Mouse (Mus musculus) right cerebral cortex, postnatal 10 days (tissue): ENCODE data around the gene Mon2.
"Not testable (repeated sequence)": the region's sequence is repeated elsewhere in the genome, so short reads cannot be mapped to it uniquely, and the experiment has no call there.

ENCODE experiments used
- DNase-seq, 2 experiments: peaks; one replicate each; pipeline ENCODE4 v3.0.0; 2021; ENCODE audit warnings: low spot score in 2 of 2

The Mon2 gene

DNA sequence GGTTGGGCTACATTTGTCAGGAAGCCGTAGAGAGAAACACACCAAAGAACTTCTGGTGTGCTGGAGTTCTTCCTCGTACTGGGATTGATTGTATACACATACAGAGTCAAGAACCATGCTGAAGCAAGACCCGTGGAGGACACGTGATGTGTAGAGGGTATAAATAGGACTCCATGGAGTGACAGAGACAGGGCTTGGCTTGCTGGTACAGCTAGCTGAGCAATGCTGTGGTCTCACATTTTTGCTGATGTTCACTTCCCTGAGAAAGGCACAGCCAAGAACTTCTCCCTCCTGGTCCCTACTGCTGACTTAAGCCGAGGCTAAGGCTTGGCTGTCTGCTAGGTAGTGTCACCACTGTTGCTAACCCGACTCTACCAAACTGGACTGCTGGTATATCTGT lies 15.5 kb downstream of the Mon2 start:
- DNase-seq = peak in 1 of 2 experiments; percentile 50

DNA sequence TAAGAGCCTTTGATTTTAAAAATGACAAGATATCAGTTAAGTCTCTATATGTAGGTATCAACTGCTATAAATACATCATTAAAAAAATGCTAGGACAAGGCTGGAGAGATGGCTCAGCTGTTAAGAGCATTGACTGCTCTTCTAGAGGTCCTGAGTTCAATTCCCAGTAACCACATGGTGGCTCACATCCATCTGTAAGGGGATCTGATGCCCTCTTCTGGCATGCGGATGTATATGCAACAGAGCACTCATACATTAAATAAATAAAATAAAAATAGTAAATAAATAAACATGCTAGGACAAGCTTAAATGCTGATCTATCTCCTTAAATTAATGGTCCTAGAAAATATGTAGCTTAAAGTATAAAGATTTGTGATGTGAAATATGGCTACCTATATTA lies 19.2 kb downstream of the Mon2 start:
- DNase-seq = no peak

DNA sequence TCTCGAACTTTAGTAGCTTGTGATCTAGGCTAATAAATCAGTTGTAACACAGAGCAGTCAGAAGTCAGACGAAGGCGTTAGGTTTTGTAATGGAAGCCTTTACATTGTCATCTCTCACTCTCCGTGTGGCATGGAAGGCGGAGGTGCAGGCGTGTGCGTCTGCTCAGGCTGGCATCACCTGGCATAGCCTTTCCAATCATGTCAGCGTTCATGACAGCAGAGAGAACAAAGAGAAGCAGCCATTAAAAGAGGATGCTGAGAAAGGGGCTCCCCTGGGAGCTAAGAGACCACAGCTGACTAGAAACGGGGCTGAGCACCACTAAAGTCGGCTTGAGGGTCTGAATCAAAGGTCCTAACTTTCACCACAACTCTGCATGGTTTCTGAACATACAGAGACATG lies 19.8 kb downstream of the Mon2 start:
- no peak for DNase-seq

DNA sequence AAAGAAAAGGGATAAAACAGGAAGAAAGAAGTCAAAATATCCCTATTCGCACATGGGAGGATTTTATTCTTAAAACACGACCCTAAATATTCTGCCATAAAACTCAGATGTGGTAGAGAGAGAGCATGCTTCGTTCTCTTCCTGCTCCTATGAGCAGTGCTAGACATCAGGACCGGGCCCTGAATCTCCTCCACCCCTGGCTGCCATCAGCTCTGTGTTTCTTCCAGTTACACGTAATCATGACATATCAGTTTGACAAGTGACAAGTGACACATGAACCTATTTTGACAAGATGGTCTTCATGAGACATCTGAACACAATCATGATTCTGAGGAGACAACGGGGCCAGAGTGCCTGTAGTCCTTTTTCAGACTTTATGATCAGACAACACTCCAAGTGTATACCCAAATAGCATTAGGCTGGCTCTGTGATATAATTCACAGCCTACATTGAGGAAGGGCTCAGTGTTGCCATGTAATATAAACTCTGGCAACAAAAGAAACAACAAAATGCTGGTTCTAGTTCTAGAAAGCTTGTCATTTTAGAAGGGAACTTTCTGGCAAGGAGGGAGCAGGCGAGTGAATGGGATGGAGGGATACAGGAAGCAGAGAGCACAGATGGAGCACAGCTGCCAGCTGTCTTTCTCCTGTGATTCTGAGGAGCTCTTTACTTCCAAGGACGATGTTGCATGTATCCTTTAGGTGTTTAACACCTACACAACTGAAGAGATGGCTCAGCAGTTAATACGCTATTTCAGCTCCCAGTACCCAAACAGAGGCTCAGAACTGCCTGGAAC lies 20.9 kb downstream of the Mon2 start:
- DNase-seq = no peak

DNA sequence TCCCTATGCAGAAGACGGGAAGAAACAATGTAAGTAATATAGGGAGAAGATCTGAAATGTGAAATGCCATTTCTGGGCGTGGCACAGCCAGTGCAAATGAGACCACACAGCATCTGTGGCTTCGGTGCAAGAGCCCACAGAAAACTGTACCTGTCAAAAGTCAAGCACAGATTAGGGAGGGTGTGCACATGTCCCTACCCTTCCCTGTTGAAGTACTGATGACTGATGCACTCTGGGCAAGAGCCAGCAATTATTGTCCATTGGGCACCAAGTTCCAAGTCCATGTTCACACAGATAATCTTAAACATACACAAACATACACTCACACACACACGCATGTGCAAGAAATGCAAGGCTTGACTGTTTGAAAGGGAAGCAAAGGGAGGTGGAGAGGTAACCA lies 22.7 kb downstream of the Mon2 start:
- no peak for DNase-seq

DNA sequence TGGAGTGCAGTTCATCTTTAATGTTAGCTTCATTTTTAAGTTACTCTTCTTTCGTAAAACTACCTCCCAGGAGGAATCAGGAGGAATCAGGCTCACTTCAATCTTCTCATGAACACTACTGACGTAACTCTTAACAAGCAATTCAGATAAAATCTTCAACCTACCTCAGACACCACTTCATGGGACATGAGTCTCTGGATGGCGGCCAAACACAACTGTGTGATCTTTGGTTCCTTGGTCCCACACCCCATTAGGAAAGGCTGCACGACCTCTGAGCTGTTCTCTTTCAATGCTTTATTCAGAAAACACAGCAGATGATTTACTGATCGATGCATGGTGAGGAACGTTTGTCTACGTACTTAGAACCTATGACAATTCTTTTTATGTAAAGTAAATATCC lies 24.3 kb downstream of the Mon2 start:
- no peak for DNase-seq

DNA sequence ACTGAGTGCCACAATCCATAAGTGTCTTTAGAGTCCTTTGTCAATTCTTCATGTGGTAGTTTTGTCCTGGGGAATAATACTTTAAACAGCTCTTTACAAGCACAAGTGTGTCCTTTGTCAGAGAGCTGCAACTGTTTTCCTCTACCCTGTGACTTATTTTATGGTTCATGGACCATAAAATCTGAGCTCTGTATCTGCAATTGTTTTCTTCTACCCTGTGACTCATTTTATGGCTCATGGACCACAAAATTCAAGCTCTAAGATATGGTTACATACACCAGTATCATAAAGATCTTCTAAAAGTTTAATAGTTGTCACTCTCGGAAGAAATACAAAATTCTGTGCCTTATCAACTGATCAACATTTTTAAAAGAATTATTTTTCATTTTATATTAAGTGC lies 27.6 kb downstream of the Mon2 start:
- DNase-seq = no peak

DNA sequence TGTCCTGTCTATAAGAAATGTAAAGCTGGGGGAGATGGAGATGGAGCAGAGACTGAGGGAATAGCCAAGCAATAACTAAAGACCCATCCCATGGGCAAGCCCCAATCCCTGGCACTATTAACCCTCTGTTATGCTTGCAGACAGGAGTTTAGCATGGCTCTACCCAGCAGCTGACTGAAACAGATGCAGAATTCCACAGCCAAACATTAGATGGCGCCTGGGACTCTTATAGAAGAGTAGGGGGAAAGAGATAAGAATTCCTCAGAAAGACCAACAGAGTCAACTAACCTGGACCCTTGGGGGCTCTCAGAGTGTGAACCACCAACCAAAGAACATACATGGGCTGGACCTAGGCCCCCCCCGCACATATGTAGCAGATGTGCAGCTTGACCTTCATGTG lies 36.4 kb downstream of the Mon2 start:
- no peak for DNase-seq

DNA sequence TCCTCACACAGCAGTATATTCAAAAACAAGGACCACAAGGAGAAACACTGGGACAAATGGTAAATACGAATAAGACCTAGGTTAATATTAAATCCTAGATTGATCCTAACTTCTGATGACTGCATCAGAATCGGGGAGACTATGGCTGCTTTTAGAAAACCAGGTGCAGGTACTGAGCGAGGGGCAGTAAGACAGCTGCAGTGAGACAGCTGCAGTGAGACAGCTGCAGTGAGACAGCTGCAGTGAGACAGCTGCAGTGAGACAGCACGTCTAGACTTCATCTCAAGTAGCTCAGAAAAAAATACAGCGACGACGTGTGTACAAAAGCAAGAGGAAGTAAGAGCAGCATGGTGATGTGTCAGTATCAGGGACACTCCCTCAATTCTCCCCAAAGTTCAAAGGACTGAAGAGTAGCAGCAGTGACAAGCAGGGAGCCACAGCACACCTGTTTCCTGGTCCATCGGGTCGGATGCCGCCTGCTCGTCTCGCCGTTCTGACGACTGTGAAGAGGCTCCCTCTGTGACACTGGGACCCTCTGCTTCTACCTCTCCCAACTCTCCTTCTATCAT lies 44.1 kb downstream of the Mon2 start:
- no peak for DNase-seq

DNA sequence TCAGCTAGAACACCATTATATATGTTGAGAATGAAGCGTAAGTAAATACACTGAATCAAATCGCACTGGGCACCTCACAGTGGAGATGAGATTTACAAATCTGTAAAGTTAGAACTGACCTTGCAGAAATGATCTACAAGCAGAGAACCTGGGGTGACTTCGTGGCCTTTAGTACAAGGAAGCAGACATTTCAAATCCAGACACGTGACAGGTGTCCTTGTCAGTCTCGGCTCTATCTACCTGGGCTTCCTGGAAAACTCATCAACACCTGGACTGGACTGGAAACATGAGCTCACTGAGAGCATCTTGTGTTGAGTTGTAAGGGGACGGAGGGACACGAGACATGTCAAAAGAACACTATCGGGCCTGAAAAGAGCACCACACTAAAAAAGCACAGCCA lies 44.9 kb downstream of the Mon2 start:
- DNase-seq = no peak

DNA sequence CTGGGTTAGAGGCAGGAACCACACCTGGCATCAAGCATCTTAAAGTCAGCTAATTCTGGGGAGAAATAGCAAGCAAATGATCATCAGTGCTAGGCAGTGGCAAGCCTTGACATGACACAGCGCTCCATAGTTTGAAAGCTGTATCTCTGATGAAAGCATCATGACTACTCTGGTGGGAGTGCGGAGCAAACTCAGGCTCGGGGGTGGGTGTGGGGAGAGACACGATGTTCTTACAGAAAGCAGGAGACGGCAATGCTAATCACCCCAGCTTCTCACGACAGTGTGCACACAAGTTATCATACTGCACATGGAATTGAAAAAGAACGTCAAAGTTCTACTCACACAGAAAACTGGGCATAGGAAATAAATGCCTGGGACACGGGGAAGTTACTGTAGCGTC lies 45.7 kb downstream of the Mon2 start:
- no peak for DNase-seq

DNA sequence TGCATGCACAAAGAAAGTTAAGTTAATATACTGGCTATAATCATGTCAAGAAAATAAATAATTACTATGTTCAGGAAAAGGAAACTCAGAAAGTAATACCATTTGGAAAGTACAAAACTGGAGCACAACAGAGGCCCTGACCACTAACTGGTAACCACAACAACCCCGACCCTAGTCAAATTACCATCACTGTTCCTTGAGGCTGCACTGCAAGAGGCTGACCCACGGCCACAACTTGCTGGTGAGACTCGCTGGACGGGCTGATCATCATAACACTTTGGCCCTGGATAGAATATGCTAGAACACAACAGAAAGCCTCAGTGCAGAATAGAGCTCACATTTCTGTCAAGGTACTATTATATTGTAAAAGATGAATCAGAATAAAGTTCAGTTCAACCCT lies 47.4 kb downstream of the Mon2 start:
- DNase-seq = no peak

DNA sequence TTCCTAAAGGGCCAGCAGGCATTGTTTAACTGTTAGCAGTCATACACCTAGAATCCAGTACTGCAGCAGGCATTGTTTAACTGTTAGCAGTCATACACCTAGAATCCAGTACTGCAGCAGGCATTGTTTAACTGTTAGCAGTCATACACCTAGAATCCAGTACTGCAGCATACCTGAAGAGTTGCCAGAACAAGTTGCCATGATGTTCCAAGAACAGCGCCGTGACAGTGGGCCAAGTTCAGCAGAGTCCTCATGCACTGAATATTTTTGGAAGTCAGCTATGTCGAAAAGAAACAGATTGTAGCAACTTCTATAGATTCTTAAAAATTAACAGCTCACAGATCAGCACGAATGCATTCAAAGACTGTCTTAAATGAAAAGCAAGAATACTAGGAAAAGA lies 49.6 kb downstream of the Mon2 start:
- DNase-seq = not testable (repeated sequence)

DNA sequence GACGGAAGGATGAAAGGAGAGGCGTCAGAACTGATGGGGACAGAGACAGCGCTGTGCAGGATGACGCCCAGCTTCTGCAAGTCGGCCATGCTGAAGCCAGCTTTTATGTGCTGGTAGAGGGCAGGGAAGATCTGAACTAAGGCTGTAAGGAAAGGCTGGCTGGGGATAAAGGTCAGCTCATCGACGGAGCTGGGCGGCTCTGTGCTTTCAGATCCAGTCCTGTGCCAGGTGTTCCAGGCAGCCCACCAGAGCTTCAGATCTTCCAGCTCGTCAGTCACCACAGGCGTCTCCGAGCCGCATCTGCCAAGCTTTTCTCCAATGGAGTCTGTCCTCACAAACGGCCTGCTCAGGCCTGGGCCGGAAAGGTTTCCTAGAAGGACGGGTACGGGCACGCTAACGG lies 62.9 kb downstream of the Mon2 start:
- no peak for DNase-seq

DNA sequence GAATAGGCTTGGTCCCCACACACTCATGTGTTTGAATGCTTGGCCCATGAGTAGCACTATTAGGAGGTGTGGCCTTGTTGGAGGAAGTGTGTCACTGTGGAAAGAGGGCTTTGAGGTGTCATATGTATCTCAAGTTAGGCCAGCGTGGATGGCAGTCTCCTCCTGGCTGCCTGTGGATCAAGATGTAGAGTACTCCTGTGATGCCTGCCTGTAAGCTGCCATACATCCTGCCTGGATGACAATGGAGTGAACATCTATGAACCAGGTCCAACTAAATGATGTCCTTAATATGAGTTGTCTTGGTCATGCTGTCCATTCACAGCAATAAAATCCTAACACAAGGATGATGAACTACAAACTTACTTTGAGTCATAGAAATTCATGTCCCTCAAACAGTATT lies 64.9 kb downstream of the Mon2 start:
- no peak for DNase-seq

DNA sequence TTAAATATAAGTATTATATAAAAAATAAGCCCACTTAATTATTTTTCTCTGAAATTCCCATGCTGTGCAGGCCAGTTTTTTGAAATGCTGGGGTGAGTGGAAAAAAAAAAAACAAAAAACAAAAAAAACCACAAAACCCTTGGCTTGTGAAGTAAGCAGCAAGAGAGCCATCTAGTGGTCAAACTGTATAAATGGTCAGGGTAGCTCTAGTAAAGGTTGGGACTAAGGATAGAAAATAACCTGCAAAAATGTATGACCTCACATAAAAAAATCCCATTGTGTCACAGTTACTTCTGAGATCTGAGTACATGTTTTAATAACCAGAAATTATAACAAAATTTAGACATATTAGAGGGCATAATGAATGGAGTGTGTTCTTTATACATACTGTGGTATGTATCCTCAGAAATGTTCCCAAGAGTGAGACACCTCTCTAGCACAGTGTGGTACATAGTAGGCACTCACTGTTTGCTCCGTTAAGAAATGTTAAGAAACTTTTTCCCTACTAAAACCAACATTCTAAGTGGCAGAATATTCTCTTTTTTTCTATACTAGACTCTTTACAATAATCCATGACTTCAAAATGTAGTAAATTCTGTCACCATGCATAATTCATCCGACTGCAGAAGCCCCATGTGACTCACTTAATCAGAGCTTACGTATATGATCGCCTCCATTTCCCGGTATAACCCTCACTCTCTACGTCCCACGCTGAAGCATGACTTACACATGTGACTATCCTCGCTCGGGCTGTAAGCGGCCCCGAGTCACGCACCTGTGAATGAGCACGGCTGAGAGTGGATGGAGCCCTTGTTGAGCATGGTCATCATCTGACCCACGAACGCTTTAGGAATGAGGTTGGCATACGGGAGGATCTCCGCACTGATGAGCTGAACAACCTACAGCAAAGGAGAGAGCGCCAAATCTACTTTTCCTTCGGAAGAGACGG lies 70.8 kb downstream of the Mon2 start:
- DNase-seq = no peak

DNA sequence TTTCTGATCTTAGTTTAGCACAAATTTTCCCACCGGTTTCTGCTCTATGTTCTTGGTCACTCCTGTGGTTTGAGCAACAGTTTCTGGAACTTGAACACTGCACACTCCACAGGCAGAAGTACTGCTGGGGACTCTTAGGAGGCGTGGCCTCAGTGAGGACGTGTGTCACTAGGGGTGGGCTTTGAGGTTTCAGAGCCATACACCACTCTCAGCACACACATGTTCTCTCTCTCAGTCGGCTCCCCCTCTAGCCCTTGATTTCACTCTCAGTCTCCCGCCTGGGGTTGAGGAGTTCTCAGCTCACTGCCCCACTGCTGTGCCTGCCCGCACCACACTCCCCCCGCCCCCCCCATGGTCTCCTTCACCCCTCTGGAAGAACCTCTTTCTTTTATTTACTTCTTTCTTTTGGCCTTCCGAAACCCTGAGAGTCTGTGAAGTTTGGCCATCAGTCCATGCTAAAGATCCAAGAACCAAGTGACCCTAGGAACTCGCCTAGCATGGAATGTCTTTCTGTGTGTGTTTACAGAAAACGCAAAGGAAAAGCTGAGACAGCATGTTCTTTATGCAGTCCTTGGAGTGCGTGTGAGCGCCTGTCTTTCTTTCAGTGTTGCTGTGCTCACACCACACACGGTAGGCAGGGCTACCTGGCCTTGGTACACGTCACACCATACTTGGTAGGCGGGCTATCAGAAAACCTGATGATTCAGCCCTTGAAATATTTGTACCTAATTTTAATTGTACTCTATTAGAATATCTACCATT lies 71.6 kb downstream of the Mon2 start:
- no peak for DNase-seq

DNA sequence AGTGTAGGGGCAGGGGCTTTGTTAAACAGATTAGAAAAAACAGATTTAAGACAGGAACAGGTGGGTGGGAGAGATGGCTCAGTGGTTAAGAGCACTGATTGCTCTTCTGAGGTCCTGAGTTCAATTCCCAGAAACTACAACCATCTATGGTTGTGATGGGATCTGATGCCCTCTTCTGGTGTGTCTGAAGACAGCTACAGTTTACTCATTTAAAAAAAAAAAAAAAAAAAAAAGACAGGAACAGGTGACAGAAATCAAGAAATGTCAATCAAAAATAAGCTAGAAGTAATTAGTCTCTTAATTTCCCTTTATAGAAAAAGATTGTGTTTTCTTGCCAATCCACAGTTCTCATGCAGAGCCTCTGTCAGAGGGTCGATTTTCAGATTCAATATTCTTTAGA lies 74.3 kb downstream of the Mon2 start:
- no peak for DNase-seq

DNA sequence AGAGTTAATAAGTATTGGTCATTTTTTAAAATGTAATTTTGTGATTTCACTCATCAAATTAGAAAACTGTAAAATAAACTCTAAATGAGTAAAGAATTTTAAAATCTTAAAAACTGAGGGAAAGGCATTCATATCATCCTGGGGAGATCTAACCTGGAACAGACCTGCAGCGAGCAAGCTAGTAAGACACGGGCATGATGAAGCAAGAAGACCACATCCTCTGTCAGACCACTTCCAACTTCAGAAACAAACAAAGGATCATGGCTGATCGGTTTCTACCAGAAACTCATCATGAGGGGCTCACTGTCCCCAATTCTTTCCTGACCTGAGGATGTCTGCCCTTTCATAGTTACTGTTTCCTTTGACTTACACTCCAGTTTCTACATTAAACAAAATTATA lies 74.9 kb downstream of the Mon2 start:
- DNase-seq = no peak

DNA sequence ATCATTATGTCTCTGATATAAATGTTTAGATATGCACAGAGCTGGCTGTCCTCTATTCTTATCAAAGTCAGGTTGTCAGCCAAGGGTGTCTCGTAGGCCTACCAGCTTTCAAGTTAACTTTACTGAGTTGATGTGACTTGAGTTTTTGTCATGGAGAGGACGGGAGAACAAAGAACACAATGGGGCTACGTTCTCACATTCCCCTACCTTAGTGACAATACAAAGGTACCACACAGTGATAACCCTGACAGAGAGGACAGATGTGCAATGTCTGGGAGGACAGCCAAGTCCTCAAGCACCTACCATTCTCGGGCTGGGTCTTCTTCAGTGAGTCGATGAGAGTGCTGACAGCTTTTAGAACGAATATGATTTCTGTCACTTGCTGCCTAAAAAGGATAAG lies 76.9 kb downstream of the Mon2 start:
- no peak for DNase-seq

DNA sequence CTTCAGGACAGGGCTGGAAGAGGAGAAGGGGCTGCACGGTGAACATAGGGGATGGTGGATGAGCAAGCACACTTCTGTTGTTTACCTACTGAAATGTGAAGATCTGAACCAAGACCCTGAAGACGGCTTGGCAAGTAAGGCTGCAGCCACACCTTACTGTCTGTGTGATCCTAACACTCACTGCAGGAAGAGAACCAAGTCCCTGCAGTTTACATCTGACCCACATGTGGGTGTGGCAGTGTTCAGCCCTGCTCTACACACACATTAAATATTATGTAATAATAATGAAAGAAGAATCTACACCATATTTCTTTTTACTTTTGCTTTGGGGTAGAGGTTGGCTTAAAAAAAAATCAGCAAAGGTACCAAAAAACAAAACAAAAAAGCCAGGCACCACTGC lies 78.5 kb downstream of the Mon2 start:
- no peak for DNase-seq
